Mouse (Mus musculus) ES-Bruce4 (cell line): ENCODE measurements at regions not wholly inside any gene's neighbourhood (a gene's known extent, or its start where the extent isn't known, plus 50 kb on each side); places are given as distances from the start of the nearest gene placed in this dataset.
"Not testable (repeated sequence)": the region's sequence is repeated elsewhere in the genome, so short reads cannot be mapped to it uniquely, and the experiment has no call there.

Experiments
- H3K27ac ChIP-seq: 2 replicates; pipeline ENCODE4 v1.5.1; 2012; ENCODE audit warnings: low read length, inconsistent platforms; ENCODE audit not compliant: insufficient read depth
- H3K27me3 ChIP-seq: 2 replicates; pipeline ENCODE4 v1.6.1; 2012; ENCODE audit warnings: mild to moderate bottlenecking, low read length, inconsistent platforms; ENCODE audit not compliant: control insufficient read depth, poor library complexity, insufficient read depth, severe bottlenecking
- H3K36me3 ChIP-seq: 2 replicates; pipeline ENCODE4 v1.6.1; 2012; ENCODE audit warnings: inconsistent platforms, mild to moderate bottlenecking, low read length, moderate library complexity; ENCODE audit not compliant: control insufficient read depth, poor library complexity, insufficient read depth, severe bottlenecking
- H3K4me1 ChIP-seq: one replicate; pipeline ENCODE4 v1.8.1; 2011; ENCODE audit warnings: low read length; ENCODE audit not compliant: control insufficient read depth, insufficient read depth
- H3K4me3 ChIP-seq: 2 replicates; pipeline ENCODE4 v1.5.1; 2011; ENCODE audit warnings: low read depth, mild to moderate bottlenecking, low read length
- H3K9ac ChIP-seq: 2 replicates; pipeline ENCODE4 v1.6.1; 2012; ENCODE audit warnings: low read depth, mild to moderate bottlenecking, inconsistent platforms; ENCODE audit not compliant: poor library complexity, severe bottlenecking
- H3K9me3 ChIP-seq: replicated peaks from 2 replicates; pipeline ENCODE4 v1.6.1; 2012; ENCODE audit warnings: mild to moderate bottlenecking, low read length, inconsistent platforms; ENCODE audit not compliant: control insufficient read depth, poor library complexity, insufficient read depth, severe bottlenecking
- CTCF ChIP-seq: IDR thresholded peaks from one replicate; pipeline ENCODE4 v1.8.1; 2011; ENCODE audit warnings: low read depth, low read length
- EP300 ChIP-seq: IDR thresholded peaks from 2 replicates; pipeline ENCODE4 v1.6.1; 2011; ENCODE audit warnings: low read depth, low read length; ENCODE audit not compliant: insufficient read depth
- POLR2A ChIP-seq: IDR thresholded peaks from one replicate; pipeline ENCODE4 v1.8.1; 2011; ENCODE audit warnings: low read length; ENCODE audit not compliant: insufficient read depth

DNA sequence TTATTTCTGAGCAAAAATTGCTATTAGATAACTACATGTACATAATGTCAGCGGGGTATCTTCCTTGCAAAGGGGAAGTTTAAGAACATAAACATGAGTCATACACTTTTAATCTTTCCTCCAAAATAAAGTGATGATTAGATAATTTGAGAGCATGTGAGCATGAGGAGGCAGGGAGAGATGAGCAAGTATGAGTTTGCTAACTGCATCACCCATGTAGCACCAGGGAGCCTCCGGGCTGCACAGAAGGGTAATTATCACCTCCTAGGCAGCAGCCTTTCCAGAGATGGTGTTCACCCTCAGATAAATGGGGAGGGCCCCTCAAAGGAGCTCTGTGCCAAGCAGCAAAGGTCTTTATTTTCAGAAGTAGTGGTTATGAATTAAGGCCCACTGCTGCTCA lies 568.1 kb upstream of the G6pd2 start:
- Histone ChIP-seq H3K36me3 (no peaks in the 10 kb centered on the region), H3K4me3 (no peak overlapping the region), H3K9me3 (no peaks in the 10 kb centered on the region), H3K27ac (no peak overlapping the region), H3K27me3 (no peaks in the 10 kb centered on the region), H3K9ac (no peak overlapping the region), H3K4me1 (no peaks in the 10 kb centered on the region)
- TF ChIP-seq CTCF (no peak), POLR2A (no peak), EP300 (no peak)

DNA sequence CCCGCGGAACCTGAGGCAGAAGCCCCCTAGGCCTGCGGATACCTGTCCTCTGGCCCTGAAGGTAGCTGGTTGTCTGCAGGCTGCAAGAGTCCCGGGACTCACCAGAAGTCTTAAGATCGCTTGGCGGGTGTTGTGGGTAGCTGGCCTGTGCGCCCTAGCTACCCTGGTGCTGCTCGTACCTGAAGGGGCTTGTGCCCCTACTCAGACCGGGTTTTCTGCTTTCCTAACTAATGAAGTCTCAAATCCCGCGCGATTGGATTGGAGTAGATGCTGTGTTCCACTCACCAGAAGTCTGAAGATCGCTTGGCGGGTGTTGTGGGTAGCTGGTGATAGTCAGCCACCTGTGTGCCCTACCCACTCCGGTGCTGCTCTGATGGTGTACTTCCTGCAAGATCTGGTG lies 520.1 kb upstream of the G6pd2 start:
- Histone ChIP-seq H3K4me3 (peak overlapping the region; percentile 63), H3K9ac (peak overlapping the region; percentile 40; the same call in 1 of the 2 replicates)

DNA sequence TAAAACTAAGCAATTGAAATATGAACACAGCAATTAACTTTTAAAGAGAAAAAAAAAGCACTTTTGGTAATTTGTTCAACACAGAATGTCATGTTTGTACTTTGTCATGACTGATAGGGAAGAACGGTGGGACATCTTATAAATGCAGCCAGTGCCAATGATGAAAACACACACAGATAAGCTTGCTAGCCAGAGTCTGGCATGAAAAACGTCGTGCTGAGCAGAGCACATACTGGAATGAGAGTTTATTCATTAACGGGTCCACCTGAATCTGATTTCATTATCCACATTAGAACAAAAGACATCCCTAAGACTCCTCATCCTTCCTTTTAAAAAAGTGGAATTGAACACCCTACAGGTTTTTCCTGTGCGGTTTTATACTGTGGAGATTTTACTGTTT lies 493.7 kb upstream of the G6pd2 start:
- Histone ChIP-seq H3K27me3 (no peaks in the 10 kb centered on the region), H3K9ac (no peak overlapping the region), H3K4me3 (no peak overlapping the region), H3K27ac (no peak overlapping the region), H3K36me3 (no peaks in the 10 kb centered on the region), H3K4me1 (no peaks in the 10 kb centered on the region), H3K9me3 (no peaks in the 10 kb centered on the region)
- no peak for TF ChIP-seq EP300
- no peak for TF ChIP-seq CTCF
- TF ChIP-seq POLR2A: no peak

More for the DNA sequence above, 520.1 kb upstream of the G6pd2 start:
- H3K9me3 ChIP-seq, H3K36me3 ChIP-seq, H3K27ac ChIP-seq, H3K27me3 ChIP-seq, H3K4me1 ChIP-seq: not testable (repeated sequence)

DNA sequence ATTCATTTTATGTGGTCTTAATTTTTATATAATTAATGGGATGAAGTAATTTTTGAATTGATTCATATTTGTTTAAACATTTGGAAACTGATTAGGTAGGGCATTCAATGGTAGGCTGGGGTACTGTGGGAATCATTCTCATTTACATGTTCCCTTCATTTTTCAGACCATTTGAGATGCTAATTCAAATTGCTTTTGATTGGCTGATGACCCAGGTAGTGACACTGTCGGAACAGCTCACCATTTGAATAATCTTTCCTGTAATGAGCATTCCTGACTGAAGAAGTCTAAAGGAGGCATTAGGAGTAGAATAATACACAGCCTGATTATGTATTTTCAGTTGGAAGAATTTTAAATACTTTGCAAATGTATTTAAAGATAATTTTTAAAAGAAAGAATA lies 457.2 kb upstream of the G6pd2 start:
- peaks cover 4% of the 10 kb centered on the region; the same call in 1 of the 2 replicates for H3K9me3 ChIP-seq
- H3K36me3 ChIP-seq: no peaks in the 10 kb centered on the region
- no peak overlapping the region for H3K4me3 ChIP-seq
- H3K4me1 ChIP-seq: no peaks in the 10 kb centered on the region
- TF ChIP-seq EP300: no peak
- no peak for TF ChIP-seq CTCF
- no peak for TF ChIP-seq POLR2A
- no peaks in the 10 kb centered on the region for H3K27me3 ChIP-seq
- H3K27ac ChIP-seq: no peak overlapping the region
- no peak overlapping the region for H3K9ac ChIP-seq

DNA sequence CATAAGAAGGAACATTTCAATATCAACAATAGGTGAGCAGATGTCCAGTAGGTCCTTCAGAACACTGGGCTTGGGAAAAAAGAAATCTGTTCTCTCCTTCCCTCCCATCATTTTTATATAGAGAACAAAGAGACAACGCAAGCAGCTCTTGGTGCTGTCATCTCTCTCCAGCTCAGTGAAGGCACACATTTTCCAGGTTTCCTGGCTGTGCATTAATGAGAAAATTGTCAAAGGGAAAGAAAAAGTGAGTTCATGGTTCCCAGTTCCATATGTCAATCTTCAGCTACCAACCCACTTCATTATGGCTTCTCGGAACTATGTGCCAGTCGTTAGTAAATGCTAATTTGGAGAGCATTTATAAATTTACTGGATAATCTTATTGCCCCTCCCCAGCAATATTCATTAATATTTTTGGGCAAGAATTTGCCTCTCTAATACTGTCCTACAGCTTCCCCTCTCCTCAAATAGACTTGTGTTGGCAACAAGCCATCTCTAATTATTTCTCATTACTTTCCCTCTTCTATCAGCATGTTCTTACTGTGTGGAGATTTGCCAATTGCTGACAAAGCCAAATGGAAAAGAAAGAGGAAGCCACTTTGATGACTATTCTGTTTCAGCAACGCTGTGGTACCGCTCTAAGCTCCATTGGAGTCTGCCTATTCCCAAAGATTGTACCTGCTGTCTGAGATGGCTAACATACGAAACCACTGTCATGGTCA lies 453.2 kb upstream of the G6pd2 start:
- TF ChIP-seq EP300 (no peak), CTCF (no peak), POLR2A (no peak)
- no peak overlapping the region for H3K9ac ChIP-seq
- H3K9me3 ChIP-seq: no peaks in the 10 kb centered on the region
- H3K27ac ChIP-seq: no peak overlapping the region
- H3K27me3 ChIP-seq: no peaks in the 10 kb centered on the region
- no peak overlapping the region for H3K4me3 ChIP-seq
- no peaks in the 10 kb centered on the region for H3K36me3 ChIP-seq
- H3K4me1 ChIP-seq: no peaks in the 10 kb centered on the region

DNA sequence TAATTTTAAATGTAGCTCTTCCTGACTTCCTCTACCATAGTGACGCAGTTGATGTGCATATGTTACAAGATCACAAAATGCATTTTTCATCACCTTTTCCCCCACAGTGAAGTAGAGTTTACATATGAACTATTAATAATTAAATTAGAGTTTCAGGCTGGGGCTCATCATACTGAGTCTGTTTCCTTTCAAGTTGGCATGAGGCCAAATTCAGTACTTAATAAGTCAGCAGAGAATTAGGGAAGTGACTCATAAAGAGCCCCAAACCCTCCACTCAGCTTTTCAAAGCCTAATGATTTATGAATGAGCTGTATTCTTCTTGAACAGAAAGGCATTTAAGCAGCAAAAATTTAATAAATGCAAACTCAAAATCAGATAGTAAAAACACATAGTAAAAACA lies 435.7 kb upstream of the G6pd2 start:
- Histone ChIP-seq H3K9ac (no peak overlapping the region), H3K4me1 (no peaks in the 10 kb centered on the region), H3K36me3 (no peaks in the 10 kb centered on the region), H3K9me3 (no peaks in the 10 kb centered on the region), H3K27ac (no peak overlapping the region), H3K4me3 (no peak overlapping the region), H3K27me3 (no peaks in the 10 kb centered on the region)
- TF ChIP-seq POLR2A (no peak), CTCF (no peak), EP300 (no peak)
